Mouse (Mus musculus) left cerebral cortex, postnatal 25 days (tissue): Measurements from ENCODE around the gene Cln6. TPM values are rescaled to one million over a fixed set of nuclear protein-coding genes. Genes with fewer than 3 reads are reported as not detected.
"Not testable (repeated sequence)": the region's sequence is repeated elsewhere in the genome, so short reads cannot be mapped to it uniquely, and the experiment has no call there.

Experiments
- DNase-seq, 2 experiments: peaks; one replicate each; pipeline ENCODE4 v3.0.0; 2022; ENCODE audit warnings: low spot score in 2 of 2, mixed read lengths in 1 of 2
- intact Hi-C: fragments of 180-260 bp; cut with DNase I; formaldehyde crosslinking; loops from one replicate; pipeline ENCODE4 v1.15.1; 2025
- total RNA-seq, 2 experiments: library from RNA; stranded (reverse); gene quantifications; 2 replicates each; pipeline ENCODE4 v1.2.3; 2021

The Cln6 gene
- 10 to 100 TPM in 1 of 2 experiments, 1 to 10 TPM in 1; 9.2 to 10.5 TPM for total RNA-seq

DNA sequence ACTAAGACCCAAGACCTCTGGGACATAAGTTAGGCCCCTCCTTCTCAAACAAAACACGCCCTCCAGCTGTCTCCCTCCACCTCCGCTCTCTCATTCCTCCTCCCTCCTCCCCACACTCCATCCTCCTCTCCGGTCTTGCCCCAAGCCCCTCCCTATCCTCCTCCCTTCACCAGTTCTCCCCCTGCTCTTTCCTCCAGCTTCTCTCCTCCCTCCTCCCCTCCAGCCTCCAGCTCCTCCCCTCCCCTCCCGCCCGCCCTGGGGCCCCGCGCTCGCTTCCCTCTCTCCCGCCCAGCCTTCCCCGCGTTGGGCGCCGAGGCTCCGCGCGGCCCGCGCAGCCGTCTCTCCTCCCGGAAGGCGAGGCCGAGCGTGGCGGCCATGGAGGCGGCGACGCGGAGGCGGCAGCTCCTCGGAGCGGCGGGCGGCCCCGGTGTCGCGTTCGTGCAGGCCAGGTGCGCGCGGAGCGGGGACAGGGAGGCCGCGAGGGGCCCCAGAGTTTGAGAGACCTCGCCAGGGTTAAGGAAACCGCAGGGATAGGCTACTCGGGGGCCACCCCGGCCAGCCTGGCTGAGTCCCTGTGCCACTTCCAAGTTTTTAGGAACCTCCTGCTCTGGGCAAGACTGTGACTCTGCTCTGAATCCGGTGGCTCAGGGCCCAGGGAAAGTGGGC is at the start of gene Cln6:
Cln6 (plus strand) TSS at position 280 of the 666 bp plus-strand sequence.
- DNase-seq = peak; percentile 68 to 70
- intact Hi-C loops = no loop called here

DNA sequence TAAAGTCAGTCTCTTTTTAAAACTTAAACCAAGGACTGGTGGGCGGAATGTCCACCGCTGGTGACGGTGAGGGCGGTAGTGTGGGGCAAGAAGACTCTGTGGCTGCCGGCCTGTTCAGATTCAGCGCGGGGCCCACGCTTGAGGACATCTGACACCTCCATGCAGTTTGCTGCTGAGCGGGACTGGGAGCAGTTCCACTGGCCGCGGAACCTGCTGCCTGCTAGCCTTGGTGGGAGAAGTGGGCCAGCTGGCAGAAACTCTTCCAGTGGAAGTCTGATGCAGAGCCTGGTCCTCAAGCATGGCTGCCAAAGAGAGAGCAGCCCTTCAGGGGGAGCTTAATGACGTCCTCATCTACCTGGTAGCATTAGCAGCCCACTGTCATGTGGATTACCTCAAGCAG is 48.7 kb upstream of the Cln6 start:
- DNase-seq = peak in 1 of 2 experiments; percentile 39
- intact Hi-C loops = no loop called here

DNA sequence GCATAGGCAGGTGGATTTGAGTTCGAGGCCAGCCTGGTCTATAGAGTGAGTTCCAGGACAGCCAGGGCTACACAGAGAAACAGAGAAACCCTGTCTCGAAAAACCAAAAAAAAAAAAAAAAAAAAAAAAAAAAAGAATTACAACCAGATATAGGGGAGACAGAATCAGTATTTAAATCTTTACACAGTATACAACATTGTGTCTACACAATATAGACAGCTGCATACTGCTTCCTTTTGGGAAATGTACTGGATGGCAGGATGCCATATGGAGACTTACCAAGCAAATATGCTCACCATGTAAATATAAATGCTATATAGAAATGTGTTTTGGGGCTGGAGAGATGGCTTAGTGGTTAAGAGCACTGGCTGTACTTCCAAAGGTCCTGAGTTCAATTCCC is 39.4 kb upstream of the Cln6 start:
- DNase-seq, intact Hi-C loops: not testable (repeated sequence)

DNA sequence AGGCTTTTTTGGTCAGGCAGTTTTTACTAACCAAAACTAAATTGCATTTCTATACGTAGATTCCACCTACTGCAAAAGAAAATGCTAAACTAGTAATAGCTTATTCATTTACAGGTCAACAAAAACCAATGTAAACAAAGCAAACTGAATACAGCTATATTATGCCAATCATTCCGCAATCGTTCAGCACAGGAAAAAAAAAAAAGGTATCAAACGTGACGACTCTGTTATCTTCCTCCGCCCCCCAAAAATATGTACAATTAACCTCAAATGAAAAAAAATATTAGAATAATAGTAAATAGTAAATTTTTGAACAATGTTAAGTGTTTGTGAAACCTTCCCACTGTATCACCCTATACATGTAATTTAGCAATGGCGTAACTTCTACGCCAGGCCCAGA is 28.5 kb upstream of the Cln6 start:
- DNase-seq = no peak
- intact Hi-C loops = no loop called here

DNA sequence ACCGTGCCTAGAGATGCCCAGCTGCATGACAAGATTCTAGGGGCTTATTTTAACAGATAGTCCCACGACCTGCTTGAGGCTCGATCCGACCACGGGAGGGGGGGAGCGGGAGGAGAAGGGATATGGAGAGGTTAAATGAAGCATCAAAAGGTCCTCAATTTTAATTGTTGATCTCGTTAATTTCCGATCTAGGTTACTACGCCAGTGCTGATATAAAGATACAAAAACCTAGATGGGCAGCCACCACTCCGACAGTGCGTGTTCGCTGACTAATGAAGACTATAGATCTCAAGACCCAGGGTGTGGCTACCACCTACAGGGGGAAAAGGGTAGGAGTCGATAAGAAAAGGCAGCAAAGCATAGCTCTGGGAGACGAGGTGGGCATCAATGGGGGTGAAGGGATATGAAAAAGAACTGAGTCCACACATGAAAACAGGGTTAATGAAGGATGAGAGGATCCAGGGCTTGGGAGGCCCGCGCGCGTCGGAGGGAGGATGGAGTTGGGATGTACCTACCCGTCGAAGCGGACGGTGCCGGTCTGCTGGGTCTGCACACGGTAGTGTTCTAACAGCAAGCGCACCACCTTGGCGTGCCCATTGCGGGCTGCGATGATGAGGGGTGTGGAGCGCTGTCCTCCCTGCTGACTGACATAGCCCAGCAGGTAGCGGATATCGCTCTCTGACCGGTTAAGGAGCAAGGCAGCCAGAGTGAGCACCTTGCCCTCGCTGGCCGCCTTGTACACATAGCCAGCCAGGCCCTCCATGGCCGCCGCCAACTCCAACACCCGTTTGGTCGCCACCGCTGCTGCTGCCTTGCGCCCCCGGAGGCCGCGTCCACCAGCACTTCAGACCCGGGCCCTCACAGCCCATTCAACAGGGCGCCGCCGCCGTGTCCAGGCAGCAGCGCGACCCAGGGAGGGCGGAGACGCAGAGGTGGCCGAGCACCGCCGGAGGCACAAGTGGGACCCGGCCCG is 27.8 kb upstream of the Cln6 start:
- DNase-seq = peak; percentile 39 to 42
- intact Hi-C loops = no loop called here

DNA sequence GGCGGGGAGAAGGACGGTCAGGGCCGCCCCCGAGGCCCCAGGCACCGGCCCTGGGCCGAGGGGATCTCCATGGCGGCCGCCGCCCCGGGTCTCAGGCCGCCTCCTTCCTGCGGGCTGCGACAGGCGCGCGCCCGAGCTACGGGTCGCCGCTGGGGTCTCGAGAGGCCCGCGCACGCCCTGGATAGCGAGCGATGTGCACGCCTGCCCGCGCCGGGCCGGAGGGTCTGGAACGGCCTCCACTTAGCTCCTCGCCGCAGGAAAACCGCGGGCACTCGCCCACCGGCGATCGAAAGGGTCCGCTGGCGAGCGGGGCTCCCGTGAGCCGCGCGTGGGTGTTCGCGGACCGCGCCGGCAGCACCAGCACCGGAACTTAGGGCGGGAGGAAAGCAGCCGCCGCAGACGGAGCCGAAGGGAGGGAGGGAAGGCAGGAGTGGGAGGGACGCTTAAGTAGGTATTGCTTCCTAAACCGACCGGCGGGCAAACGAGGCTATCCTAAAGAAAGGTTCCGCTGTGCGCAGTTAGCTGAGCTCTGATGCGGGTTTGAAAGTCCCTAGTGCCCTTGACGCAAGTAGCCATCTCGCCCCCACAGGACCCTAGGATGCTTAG is 27.0 kb upstream of the Cln6 start, which contains the start of gene Fem1b:
Fem1b (minus strand) TSS at position 419 of the 606 bp plus-strand sequence.
- DNase-seq = peak; percentile 90 to 93
- intact Hi-C loops = no loop called here

DNA sequence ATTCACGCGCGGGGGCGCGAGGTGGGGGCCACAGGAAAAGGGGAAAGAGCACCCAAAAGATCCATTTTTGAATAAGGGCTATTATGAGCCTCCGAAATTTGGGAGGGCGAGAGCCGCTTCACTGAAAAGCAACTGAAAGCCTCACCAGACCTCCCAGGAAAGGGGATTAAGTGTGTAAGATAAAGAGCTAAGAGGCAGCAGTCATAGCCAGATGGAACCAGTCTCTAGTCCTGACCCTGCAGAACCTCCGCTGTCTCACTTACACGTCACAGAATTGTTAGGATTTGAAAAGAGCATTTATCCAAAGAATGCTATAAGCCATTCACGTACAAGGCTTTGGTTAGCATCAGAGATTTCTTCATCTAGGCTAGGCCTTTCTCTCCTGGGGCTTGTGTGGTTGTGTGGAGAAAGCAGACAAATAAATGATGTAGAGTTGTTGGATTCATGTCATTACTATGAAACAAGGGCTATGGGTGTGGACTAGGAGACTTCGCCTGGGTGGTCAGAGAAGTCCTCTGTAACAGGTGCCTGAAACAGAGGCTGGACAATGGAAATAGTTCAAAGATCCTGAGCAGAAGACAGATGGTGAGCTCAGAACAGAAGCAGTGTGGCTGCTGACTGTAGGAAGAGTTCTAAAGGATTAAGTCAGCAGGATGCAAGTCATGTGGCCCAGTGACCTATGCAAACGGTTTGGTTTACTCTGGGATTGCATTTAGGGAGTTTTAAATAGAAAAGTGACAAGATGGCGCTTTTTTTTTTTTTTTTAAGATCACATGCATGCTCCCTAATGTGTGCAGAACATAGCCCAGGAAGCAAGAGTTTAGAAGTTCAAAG is 26.2 kb upstream of the Cln6 start:
- intact Hi-C loops = no loop called here
- no peak for DNase-seq

DNA sequence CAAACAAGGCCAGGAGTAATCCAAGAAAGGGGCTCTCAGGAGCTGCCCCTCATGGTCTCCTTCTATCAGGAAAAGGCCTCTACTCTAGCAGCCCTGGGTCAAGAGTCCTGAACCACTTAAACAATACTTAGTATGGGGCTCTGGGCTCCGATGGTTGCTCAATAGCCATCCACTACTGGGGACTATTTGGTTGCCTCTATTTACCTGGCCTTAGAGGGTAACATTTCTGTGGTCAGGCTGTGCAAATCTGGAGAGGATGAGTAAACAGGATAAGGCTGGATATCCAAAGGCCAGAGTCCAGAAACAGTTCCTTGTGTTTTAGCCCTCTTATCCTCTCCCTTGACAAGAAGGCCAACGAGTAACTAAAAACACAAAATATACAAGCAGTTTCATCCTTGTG is 23.8 kb upstream of the Cln6 start:
- DNase-seq = no peak
- intact Hi-C loops = no loop called here

DNA sequence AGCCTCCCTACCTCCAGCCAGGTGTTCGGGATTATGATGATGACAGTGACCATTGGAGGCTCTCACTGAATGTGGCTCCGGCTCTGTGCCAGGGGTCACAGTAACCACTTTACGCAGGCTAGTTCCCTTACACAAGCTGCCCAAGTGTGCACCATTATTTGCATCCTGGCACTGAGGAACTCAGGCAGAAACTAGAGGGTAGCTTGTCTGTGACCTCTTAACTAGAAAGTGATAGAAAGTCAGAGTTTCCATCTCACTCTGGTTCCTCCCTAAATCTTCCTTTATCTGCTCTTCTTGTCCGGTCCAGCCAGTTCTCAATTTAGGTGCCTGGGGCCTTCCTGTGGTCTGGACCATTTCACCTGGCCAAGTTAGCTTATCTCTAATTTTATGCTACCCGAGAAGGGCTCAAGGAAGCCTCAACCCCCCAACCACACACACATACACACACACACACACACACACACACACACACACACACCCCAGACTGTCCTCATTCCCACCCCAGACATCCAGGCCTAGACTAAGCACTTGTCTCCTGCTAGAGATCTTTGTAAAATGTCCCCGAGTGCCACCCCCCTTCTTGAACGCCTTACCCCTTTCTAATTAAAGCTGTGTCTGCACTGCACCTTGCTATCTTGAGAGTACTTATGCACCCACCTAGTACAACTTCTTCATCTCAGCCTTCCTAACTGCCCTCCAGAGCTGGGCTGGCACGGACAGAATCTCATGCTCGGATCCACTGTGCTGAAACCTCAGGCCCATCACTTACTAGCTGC is 22.1 kb upstream of the Cln6 start:
- no peak for DNase-seq
- intact Hi-C loops = no loop called here

DNA sequence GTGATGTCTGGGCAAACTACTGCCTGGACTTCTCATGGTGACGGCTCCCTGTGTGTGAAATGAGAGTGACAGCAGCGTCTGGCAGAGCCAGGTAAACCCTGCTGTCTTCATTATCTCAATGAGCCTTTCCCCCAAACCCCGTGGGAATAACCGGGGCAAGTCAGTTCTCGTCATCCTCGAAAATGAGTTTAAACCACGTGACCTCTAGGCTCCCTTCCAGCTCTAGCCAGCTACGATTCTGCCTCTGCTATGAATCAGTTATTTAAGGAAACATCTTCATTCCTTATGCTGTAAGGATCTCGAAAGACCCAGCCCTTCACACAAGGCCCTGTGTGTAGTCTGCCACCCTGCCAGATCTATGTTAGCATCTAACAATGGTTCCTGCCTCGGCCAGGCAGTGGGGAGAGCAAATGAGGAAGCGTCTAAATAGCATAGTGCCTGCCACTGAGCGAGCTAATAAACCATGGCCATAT is 21.4 kb upstream of the Cln6 start:
- peak; percentile 37 to 72 for DNase-seq
- intact Hi-C loops = no loop called here

DNA sequence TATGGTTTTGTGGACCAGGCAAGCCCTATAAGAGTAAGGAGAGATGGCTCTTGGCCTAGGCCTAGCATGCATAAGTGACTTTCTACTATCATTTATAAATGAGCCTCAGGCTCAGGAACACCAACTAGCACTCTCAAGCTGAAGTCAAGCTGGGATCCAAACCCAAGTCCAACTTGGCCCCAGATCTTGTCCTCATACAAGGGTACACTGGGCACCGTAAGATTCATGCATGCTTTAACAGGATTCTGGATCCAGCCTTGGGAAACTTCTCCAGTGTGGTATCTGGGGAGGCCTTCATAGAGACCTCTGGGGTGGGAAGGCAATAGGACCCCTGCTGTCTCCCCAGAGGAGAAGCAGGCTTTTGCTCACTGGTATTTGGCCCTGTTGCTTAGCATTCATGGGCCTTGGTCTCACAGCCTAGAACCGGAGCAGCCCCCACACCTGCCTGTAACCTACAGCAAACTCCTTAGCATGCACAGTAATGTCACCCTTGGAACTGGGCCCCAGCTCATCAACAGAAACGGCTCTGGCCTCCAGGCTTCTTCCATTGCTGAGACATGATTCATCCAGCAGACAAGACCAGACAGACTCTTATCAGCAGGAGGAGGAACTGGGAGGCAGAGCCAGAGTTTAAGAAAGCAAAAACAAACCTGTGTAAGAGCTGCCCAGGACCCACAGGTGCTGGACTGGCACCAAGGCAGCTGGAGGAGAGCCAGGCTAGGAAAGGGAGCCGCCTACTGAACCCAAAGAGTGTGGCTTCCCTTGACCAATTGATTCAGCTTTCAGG is 20.6 kb upstream of the Cln6 start:
- no peak for DNase-seq
- intact Hi-C loops = no loop called here

DNA sequence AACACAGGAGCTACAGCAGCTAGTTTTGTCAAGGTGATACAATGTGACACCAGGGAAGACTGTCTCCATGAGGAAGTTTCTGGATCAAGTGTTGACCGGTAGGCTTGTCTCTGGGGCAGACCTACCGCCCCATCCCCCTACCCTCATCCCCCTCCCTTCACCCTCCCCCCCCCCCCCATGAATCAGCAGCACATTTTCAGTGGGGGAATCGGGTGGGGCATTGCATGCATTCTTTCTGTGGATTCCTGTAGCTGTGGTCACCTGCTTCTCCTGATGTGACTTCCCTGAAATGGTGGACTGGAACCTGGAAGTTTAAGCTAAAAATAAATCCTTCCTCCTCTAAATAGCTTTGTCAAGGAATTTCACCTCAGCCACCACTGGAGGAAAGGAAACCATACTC is 19.1 kb upstream of the Cln6 start:
- intact Hi-C loops = no loop called here
- no peak for DNase-seq

DNA sequence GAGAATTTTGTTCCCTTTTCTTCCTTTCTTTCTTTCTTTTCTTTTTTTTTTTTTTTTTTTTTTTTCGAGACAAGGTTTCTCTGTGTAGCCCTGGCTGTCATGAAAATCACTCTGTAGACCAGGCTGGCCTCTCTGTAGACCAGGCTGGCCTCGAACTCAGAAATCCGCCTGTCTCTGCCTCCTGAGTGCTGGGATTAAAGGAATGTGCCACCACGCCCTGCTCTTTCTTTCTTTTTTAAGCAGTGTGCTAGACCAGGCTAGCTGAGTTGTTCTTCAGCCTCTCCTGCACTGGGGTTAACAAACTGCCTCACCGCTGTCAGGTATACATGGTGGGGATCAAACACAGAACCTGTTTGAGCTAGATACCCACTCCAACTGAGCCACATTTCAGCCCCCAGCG is 18.7 kb upstream of the Cln6 start:
- intact Hi-C loops, DNase-seq: not testable (repeated sequence)

DNA sequence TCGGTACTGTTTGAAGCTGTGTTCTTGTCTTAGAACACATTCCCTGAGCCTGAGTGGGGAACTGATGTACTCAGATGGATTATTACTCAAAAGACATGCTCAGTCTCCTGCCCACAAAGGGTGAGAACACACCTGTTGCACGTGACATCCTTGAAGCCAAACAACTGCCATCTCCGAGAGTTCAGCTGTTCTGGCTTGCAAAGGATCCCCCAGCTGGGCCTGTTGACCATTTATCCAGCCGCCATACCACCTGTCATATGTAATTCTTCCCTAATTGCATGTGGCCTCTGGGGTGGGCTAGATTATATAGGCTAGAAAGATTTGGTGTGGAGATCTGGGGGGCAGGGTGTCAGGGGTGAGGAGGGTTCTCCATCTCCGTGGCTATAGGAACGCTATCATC is 17.8 kb upstream of the Cln6 start:
- no peak for DNase-seq
- intact Hi-C loops = no loop called here

DNA sequence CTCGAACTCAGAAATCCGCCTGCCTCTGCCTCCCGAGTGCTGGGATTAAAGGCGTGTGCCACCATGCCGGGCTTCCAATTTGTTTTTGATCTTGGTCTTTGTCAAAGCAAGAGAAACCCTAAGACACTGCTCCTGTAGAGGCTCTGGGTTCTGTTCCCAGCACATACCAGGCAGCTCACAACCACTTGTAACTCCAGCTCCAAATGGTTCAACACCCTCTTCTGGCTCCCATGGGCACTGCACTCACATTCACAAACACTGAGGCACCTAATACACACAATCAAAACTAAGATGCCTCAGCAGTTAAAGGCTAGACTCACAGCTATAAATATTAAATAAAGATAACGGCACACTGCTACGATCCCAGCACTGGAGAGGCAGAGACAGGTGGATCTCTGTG is 16.8 kb upstream of the Cln6 start:
- intact Hi-C loops = no loop called here
- no peak for DNase-seq

DNA sequence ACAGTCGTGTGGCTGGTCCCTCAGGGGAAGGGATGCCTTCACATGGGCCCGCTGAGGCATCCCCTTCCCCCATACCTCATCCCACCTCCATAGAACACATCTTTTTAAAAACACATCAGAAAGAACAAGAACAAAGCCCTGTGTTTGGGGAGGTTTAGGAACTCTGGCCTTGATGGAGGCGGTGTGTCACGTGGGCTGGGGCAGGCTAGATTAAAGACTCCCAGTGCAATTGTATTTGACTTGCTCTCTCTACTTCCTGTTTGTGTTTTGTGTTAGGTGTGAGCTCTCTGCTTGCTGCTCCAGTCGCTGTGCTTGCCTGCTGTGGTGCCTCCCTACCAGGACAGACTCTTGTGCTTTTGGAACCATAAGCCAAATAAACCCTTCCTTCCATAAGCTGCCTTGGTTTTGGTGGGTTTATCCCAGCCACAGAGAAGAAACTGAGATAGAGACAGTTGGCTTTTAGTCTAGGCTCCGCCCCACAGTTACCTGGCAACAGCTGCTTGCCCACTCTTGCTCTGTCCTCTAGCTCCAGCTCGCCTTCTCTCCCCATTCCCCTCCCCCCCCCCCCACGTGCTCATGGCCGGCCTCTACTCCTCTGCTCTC is 12.7 kb upstream of the Cln6 start:
- intact Hi-C loops = loop anchor here (2.0 kb wide), 1 partner anchor 541 kb away; no protein-coding TSS in a partner anchor
- DNase-seq = no peak

DNA sequence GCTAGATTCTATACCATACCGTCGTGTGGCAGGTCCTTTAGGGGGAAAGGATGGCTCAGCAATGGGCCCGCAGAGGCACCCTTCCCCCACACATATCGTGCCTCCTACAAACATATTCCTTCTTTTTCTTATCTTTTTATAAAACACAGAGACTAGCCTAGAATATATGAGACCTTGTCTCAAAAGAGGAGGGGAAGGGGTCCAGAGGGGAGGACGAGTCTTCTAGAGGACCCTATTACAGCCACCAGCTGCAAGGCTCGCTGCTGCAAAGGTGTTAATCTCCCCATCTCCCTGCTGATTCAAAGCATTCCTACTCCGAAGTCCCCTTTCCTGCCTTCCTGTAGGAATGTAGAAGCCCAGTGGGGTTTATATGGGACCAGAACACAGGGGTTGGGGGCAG is 12.1 kb upstream of the Cln6 start:
- DNase-seq = no peak
- intact Hi-C loops = loop anchor here (2.0 kb wide), 1 partner anchor 542 kb away; no protein-coding TSS in a partner anchor
